Mouse (Mus musculus): ENCODE data around the gene Necab2.

GRCm38 (mm10) chr8:119422123-119422711 is 24.3 kb upstream of the Necab2 start:
- TF ChIP-seq EP300 (IDR thresholded peaks at IDR 0.05; ENCODE audit: low read depth) (no peak), CTCF (IDR thresholded peaks at IDR 0.05; ENCODE audit: low read depth) (no peak)

Data from liver, postnatal 0 days (tissue).